Mouse (Mus musculus) G1E (cell line): ENCODE measurements around the gene Fam171a2.

Source experiments
- CTCF ChIP-seq: IDR thresholded peaks from 2 replicates; pipeline ENCODE4 v1.5.1; 2012; ENCODE audit warnings: low read depth, low read length, inconsistent platforms, mixed read lengths
- GATA1 ChIP-seq: IDR thresholded peaks from 2 replicates; pipeline ENCODE4 v1.6.1; 2012; ENCODE audit warnings: borderline replicate concordance, low read length, inconsistent platforms, mixed read lengths
- POLR2AphosphoS5 ChIP-seq: IDR thresholded peaks from 2 replicates; pipeline ENCODE4 v1.6.1; 2012; ENCODE audit warnings: low read depth, low read length, inconsistent platforms; ENCODE audit not compliant: insufficient replicate concordance

GRCm38 (mm10) chr11:102478671-102479070, 31.2 kb upstream of the Fam171a2 start:
- TF ChIP-seq POLR2AphosphoS5 (no peak), CTCF (no peak), GATA1 (no peak)
